Mouse (Mus musculus) limb, embryonic 15.5 days (tissue): ENCODE data around the gene Inpp5f. TPM values are rescaled to one million over a fixed set of nuclear protein-coding genes. Genes with fewer than 3 reads are reported as not detected.
"Not testable (repeated sequence)": the region's sequence is repeated elsewhere in the genome, so short reads cannot be mapped to it uniquely, and the experiment has no call there.

Experiments
- ATAC-seq: fragments of 200-750 bp; cut with Nextera tagmentation; 2 replicates; pipeline ENCODE4 v1.8.0; 2017; ENCODE audit warnings: low read depth, moderate TSS enrichment; ENCODE audit not compliant: insufficient number of reproducible peaks, low FRiP score, low TSS enrichment
- H3K27ac ChIP-seq: fragments of 300-500 bp; sonication (generic); 2 replicates; pipeline ENCODE4 v1.5.1; 2015; ENCODE audit warnings: moderate library complexity, mild to moderate bottlenecking, inconsistent platforms
- H3K27me3 ChIP-seq: fragments of 300-500 bp; sonication (generic); 2 replicates; pipeline ENCODE4 v1.6.1; 2015; ENCODE audit warnings: inconsistent platforms
- H3K36me3 ChIP-seq: fragments of 300-500 bp; sonication (generic); 2 replicates; pipeline ENCODE4 v1.6.1; 2015; ENCODE audit warnings: inconsistent platforms
- H3K4me1 ChIP-seq: fragments of 300-500 bp; sonication (generic); 2 replicates; pipeline ENCODE4 v1.6.1; 2015; ENCODE audit warnings: inconsistent platforms
- H3K4me2 ChIP-seq: fragments of 300-500 bp; sonication (generic); 2 replicates; pipeline ENCODE4 v1.6.1; 2015; ENCODE audit warnings: mild to moderate bottlenecking, inconsistent platforms
- H3K4me3 ChIP-seq: fragments of 300-500 bp; sonication (generic); 2 replicates; pipeline ENCODE4 v1.5.1; 2015; ENCODE audit warnings: mild to moderate bottlenecking, inconsistent platforms
- H3K9ac ChIP-seq: fragments of 300-500 bp; sonication (generic); 2 replicates; pipeline ENCODE4 v1.6.1; 2015; ENCODE audit warnings: inconsistent platforms
- H3K9me3 ChIP-seq: fragments of 300-500 bp; sonication (generic); 2 replicates; pipeline ENCODE4 v1.6.1; 2016; ENCODE audit warnings: inconsistent platforms
- WGBS: fragments of 180-500 bp; shearing (Covaris S2); methylation state at CpG from one replicate; pipeline ENCODE4 v1.1.7; 2015; 5-methylcytosine and 5-hydroxymethylcytosine counted together
- polyA plus RNA-seq: library from polyadenylated mRNA; unstranded; fragments of >200 nt; fragmentation: Nextera tagmentation; extraction: Ambion mirVana; gene quantifications from 2 replicates; pipeline ENCODE4 v1.2.1, GENCODE M21; 2015

Gene Inpp5f
- 14.4 and 16.9 TPM in 2 replicates for polyA plus RNA-seq

DNA sequence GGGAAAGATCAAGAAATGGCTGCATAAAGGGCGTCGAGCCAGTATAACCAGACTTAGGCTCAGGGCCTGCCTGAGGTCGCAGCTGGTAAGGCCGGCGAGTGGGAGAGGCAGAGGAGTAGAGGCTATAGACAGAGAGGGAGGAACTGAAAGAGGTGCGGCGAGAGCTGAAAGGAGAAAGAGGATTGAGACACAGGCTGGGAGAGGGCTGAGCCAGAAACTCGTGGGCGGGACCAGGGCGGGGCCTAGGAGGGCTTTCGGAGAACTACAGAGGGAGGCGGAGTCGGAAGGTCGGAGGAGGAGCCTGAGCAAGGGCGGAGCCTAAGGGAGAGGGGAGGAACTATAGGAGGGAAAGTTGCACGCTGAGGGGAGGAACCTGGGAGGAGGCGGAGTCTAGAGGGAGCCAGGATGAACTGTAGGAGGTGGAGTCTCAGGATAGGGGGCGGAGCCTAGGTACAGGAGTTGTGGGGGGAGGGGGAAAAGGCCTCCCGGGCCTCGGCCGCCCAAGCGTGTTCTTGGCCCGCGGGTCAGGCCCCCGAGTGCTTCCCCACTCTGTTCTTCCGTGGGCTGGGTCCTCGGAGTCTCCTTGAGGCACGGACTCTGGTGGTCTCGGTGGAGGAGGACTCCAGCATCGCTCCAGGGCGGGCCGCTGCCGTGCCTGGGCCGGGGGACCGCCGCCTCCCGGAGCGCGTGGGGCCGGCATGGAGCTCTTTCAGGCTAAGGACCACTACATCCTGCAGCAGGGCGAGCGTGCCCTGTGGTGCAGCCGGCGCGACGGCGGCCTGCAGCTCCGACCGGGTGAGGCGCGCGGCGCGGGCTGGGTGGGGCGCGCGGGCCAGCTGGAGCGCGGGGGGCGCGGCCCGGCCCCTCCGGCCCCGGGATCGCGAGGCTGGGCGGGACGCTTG is at the start of gene Inpp5f:
Gene Inpp5f (plus strand): TSS at position 432 of the 902 bp plus-strand sequence.
- Histone ChIP-seq H3K4me2 (peak within 1 kb of the TSS; percentile 86), H3K36me3 (no peaks in the 10 kb centered on the region), H3K4me1 (peaks cover 15% of the 10 kb centered on the region), H3K27me3 (no peaks in the 10 kb centered on the region), H3K9ac (peak within 1 kb of the TSS; percentile 77), H3K4me3 (peak within 1 kb of the TSS; percentile 92), H3K9me3 (no peaks in the 10 kb centered on the region), H3K27ac (peak within 1 kb of the TSS; percentile 84)
- 1% methylated on average over 68 of the region's 68 CpGs for WGBS
- ATAC-seq: peak; percentile 100

DNA sequence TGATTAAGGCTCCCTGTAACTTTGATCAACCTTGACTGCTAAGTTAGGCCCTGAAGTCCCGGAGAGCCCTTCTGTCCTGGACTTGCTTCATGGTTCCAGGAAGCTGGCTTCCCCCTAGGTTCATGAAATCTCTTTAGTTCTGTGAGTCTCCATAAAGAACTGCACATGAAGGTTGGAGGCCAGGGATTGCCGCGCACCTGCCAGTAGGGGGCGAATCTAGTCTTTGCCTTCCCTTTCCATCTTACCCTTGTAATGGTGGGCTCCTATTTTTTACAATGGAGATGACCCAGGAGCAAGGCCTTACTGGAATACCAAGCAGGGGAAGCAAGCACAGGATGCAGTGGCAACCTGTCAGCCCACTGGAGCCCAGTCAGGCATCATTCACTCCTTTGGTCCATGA is 47.8 kb upstream of the Inpp5f start:
- H3K9ac ChIP-seq: no peak overlapping the region
- ATAC-seq: no peak
- H3K4me1 ChIP-seq: no peaks in the 10 kb centered on the region
- WGBS: 44% methylated on average over 4 of the region's 4 CpGs
- H3K27me3 ChIP-seq: no peaks in the 10 kb centered on the region
- H3K9me3 ChIP-seq: no peaks in the 10 kb centered on the region
- no peak overlapping the region for H3K27ac ChIP-seq
- H3K4me2 ChIP-seq: no peak overlapping the region
- H3K4me3 ChIP-seq: no peak overlapping the region
- no peaks in the 10 kb centered on the region for H3K36me3 ChIP-seq

DNA sequence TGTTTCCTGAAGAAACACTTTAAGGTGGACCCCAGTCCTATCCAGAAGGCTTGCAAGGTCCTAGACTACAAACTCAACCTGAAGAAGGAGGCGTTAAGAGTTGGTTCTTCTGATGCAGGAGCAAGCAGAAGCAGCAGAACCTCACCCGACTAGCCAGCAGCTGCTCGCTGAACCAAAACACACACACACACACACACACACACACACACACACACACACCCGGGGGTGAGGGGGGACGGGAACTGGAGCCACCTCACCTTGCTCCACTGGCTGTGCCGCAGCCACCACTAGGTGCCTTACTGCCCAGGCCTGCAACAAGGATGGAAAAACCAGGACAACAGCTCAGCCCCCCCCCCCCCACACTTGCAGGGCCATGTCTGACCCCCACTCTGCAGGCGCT is 44.8 kb upstream of the Inpp5f start:
- Histone ChIP-seq H3K4me2 (no peak overlapping the region), H3K4me1 (no peaks in the 10 kb centered on the region), H3K9ac (no peak overlapping the region), H3K4me3 (no peak overlapping the region), H3K27me3 (no peaks in the 10 kb centered on the region), H3K9me3 (no peaks in the 10 kb centered on the region), H3K27ac (no peak overlapping the region), H3K36me3 (no peaks in the 10 kb centered on the region)
- WGBS: 78% methylated on average over 7 of the region's 7 CpGs
- ATAC-seq: no peak

DNA sequence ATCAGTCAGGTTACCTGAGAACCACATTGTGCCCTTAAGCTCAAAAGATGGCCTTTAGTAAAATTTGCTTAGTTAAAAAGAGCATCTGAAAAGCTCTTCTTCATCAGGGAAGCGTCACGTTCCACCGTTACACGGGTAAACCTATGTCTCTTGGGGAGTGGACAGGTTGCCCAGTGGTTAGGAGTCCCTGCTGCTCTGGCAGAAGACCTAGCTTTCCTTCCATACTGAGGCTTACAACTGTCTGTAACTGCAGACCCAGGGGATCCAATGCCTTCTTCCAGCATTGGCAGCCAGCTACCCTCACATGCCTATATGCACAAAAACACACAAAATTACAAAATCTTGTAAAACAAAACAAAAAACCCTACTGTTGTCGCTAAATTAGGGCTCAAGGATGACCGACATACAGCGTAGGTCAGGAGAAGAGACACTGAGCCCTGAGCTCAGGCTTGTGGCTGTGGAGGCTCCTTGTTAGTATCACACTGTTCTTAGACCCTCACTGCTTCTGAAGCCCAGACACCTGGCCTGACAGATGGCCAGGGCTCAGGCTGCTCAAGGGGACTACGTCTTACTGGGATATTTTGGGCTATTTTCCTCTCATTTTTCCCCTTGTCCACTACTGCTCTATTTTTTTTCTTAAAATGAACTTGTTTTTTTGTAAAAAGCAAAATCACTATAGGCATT is 43.4 kb upstream of the Inpp5f start:
- WGBS: 89% methylated on average over 8 of the region's 8 CpGs
- Histone ChIP-seq H3K27me3 (no peaks in the 10 kb centered on the region), H3K4me2 (no peak overlapping the region), H3K9ac (no peak overlapping the region), H3K4me1 (no peaks in the 10 kb centered on the region), H3K36me3 (no peaks in the 10 kb centered on the region), H3K27ac (no peak overlapping the region), H3K9me3 (no peaks in the 10 kb centered on the region), H3K4me3 (no peak overlapping the region)
- no peak for ATAC-seq

DNA sequence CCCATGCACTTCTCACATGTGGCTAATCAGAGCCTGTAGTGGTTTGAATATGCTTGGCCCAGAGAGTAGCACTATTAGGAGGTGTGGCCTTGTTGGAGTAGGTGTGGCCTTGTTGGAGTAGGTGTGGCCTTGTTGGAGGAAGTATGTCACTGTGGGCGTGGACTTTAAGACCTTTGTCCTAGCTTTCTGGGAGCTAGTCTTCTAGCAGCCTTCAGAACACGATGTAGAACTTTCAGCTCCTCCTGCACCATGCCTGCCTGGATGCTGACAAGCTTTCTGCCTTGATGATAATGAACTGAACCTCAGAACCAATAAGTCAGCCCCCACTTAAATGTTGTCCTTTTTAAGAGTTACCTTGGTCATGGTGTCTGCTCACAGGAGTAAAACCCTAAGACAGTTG is 41.7 kb upstream of the Inpp5f start:
- H3K9ac ChIP-seq, H3K4me3 ChIP-seq, ATAC-seq, H3K27me3 ChIP-seq, H3K4me1 ChIP-seq, H3K4me2 ChIP-seq, H3K9me3 ChIP-seq, H3K27ac ChIP-seq, H3K36me3 ChIP-seq: not testable (repeated sequence)
- 89% methylated on average over 2 of the region's 2 CpGs for WGBS

DNA sequence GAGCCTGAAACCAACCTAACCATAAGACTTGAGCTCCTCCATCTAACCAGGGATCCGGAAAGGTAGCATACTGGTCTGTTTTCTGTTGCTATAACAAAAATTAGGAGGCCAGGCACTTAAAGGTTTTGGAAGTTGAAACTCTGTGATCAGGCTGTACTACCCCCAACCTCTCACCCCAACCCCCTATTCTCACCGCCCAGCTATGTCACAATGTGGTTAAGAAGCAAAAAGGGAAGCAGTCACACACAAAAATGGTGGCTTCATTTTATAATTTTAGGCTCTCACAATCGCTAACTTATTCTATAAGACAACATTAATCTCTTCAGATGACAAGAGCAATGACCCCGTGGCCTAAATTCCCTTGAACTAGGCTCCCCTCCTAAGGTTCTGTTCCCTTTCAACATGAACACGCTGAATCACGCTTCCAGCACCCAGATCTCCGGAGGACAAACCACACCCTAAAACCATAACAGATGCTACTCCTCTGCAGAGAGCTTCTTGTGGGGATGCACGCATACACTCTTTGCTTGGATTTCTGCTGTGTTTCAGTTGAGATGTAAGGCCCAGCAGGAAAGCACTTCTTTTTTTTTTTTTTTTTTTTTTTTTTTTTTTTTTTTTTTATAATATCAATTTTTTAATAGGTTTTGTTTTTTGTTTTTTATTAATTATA is 41.0 kb upstream of the Inpp5f start:
- Histone ChIP-seq H3K27me3 (no peaks in the 10 kb centered on the region), H3K4me2 (no peak overlapping the region), H3K27ac (no peak overlapping the region), H3K36me3 (no peaks in the 10 kb centered on the region), H3K9me3 (no peaks in the 10 kb centered on the region), H3K4me1 (no peaks in the 10 kb centered on the region), H3K9ac (no peak overlapping the region), H3K4me3 (no peak overlapping the region)
- no peak for ATAC-seq
- 87% methylated on average over 8 of the region's 8 CpGs for WGBS

DNA sequence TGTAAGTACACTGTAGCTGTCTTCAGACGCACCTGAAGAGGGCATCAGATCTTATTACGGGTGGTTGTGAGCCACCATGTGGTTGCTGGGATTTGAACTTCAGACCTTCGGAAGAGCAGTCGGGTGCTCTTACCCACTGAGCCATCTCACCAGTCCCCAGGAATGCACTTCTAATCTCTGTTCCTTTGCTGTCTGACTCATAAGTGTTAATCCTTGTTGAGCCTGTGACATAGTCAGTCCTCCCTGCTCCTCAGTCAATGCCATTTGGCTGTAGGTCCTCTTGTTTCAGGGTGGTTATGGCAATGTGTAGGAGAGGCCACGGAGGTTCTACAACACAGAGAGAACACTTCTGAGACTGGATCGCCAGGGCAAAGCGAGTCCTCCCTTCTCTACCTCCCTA is 40.5 kb upstream of the Inpp5f start:
- not testable (repeated sequence) for H3K36me3 ChIP-seq, H3K9ac ChIP-seq, H3K4me1 ChIP-seq, H3K27me3 ChIP-seq, H3K9me3 ChIP-seq, H3K4me3 ChIP-seq, H3K27ac ChIP-seq, H3K4me2 ChIP-seq, ATAC-seq
- 84% methylated on average over 7 of the region's 7 CpGs for WGBS

DNA sequence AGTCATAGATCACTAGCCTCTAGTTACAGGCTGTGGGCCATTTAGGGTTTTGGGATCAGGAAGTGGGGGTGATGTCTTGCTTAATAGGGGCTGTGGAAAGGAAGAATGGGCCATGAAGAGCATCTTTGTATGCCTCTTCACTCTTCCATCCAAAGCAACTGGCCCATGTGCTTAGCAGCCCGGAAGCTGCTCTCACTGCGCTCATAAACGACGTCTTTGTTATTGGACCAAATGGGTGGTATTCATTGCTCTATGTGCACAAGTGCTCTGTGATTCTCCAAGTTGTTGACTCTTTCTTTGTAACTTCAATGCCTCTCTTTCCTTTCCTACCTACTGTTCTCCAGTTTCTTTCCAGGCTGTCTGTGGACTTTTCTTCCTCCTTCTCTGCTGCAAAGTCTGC is 39.1 kb upstream of the Inpp5f start:
- H3K27ac ChIP-seq: no peak overlapping the region
- H3K4me1 ChIP-seq: no peaks in the 10 kb centered on the region
- no peak overlapping the region for H3K4me2 ChIP-seq
- no peaks in the 10 kb centered on the region for H3K36me3 ChIP-seq
- H3K9me3 ChIP-seq: no peaks in the 10 kb centered on the region
- no peaks in the 10 kb centered on the region for H3K27me3 ChIP-seq
- no peak overlapping the region for H3K9ac ChIP-seq
- no peak overlapping the region for H3K4me3 ChIP-seq
- ATAC-seq: no peak
- 77% methylated on average over 4 of the region's 4 CpGs for WGBS

DNA sequence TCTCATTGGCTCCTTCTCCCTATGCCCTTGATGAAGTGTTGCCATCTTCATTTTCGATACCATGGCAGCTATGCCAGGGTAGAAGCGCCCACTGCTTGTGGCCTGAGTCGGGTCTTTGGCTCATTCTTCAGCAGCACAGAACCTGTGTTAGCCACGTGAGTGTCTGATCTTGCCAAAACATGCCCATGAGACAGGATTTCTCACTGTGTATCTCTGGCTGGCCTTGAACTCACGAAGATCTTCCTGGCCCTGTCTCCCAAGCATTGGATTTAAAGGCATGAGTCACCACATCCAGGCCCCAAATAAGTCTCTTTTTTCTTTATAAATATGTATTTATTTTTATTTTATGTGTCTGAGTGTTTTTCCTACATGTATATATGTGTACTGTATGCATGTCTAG is 35.9 kb upstream of the Inpp5f start:
- Histone ChIP-seq H3K27me3 (no peaks in the 10 kb centered on the region), H3K36me3 (no peaks in the 10 kb centered on the region), H3K27ac (no peak overlapping the region), H3K4me3 (no peak overlapping the region), H3K9me3 (no peaks in the 10 kb centered on the region), H3K9ac (no peak overlapping the region), H3K4me2 (no peak overlapping the region), H3K4me1 (no peaks in the 10 kb centered on the region)
- ATAC-seq: no peak
- WGBS: 88% methylated on average over 5 of the region's 5 CpGs

DNA sequence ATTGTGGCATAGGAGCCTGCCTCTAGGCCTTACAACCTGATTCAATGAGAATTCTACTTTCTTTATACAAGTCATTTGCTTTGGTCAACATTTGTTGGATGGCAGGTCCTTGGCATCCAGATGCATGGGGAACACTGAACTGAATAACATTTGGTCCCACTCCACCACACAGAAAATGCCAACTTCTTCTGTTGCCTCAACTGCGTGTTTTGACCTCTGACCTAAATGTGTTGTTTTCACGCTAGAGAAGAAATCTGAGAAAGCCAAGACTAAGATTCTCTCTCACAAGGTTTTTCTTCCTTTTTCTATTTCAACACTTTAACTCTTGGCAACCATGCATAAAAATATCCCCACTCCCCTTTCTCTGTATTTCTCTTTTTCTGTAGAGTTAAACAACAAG is 35.3 kb upstream of the Inpp5f start:
- 50% methylated on average over 2 of the region's 2 CpGs for WGBS
- Histone ChIP-seq H3K9me3 (no peaks in the 10 kb centered on the region), H3K36me3 (no peaks in the 10 kb centered on the region), H3K9ac (no peak overlapping the region), H3K4me1 (no peaks in the 10 kb centered on the region), H3K4me2 (no peak overlapping the region), H3K27me3 (no peaks in the 10 kb centered on the region), H3K27ac (no peak overlapping the region), H3K4me3 (no peak overlapping the region)
- ATAC-seq: no peak

DNA sequence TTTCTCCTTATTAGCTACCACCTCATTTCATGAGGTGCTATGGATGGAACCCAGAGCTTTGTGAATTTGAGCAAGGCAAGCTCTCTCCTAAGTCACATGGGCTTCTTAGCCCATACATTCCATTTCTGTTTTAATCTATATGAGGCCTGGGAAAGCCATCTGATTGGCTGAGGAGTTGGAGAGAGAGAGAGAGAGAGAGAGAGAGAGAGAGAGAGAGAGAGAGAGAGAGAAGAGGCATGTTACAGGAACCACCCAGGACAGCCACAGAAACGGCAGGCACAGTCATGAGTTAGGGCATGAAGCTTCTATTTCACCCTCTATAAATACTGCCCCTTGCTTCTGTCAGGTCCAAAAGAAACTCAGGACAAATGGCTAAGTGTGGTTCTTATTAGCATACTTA is 33.5 kb upstream of the Inpp5f start:
- H3K9me3 ChIP-seq: no peaks in the 10 kb centered on the region
- no peaks in the 10 kb centered on the region for H3K36me3 ChIP-seq
- no peak for ATAC-seq
- no peak overlapping the region for H3K27ac ChIP-seq
- H3K4me3 ChIP-seq: no peak overlapping the region
- no peak overlapping the region for H3K4me2 ChIP-seq
- no peaks in the 10 kb centered on the region for H3K27me3 ChIP-seq
- H3K9ac ChIP-seq: no peak overlapping the region
- H3K4me1 ChIP-seq: no peaks in the 10 kb centered on the region
- WGBS: 19% methylated on average over 1 of the region's 1 CpGs
